Mouse (Mus musculus) NIH3T3 (cell line): Measurements from ENCODE around the gene Tbc1d10a.

Experiments used
- DNase-seq: peaks from one replicate; pipeline ENCODE4 v3.0.0-alpha.2; 2012; ENCODE audit warnings: low read depth

The Tbc1d10a gene

GRCm38 (mm10) chr11:4238167-4238566, 51.6 kb downstream of the Tbc1d10a start:
- DNase-seq: no peak

GRCm38 (mm10) chr11:4239691-4240090, 53.1 kb downstream of the Tbc1d10a start:
- no peak for DNase-seq

- DNase-seq: no peak
Observed at GRCm38 (mm10) chr11:4240151-4240550, 53.6 kb downstream of the Tbc1d10a start.

GRCm38 (mm10) chr11:4241180-4241579, 54.6 kb downstream of the Tbc1d10a start:
- no peak for DNase-seq

- peak; percentile 33 for DNase-seq
Observed at GRCm38 (mm10) chr11:4246126-4246525, 59.5 kb downstream of the Tbc1d10a start.

- DNase-seq: no peak
Observed at GRCm38 (mm10) chr11:4246623-4247022, 60.0 kb downstream of the Tbc1d10a start.

GRCm38 (mm10) chr11:4247201-4247959, 60.8 kb downstream of the Tbc1d10a start:
- no peak for DNase-seq

- DNase-seq: no peak
Observed at GRCm38 (mm10) chr11:4249151-4249550, 62.6 kb downstream of the Tbc1d10a start.

- no peak for DNase-seq
Observed at GRCm38 (mm10) chr11:4250290-4250689, 63.7 kb downstream of the Tbc1d10a start.

- DNase-seq: no peak
Observed at GRCm38 (mm10) chr11:4251376-4251775, 64.8 kb downstream of the Tbc1d10a start.

- DNase-seq: no peak
Observed at GRCm38 (mm10) chr11:4252886-4253285, 66.3 kb downstream of the Tbc1d10a start.

GRCm38 (mm10) chr11:4256846-4257607, 70.4 kb downstream of the Tbc1d10a start, which contains the start of gene Lif:
Lif (plus strand) TSS chr11:4257557.
- DNase-seq: no peak

GRCm38 (mm10) chr11:4257756-4258155, 71.2 kb downstream of the Tbc1d10a start:
- no peak for DNase-seq

- DNase-seq: peak; percentile 89
Observed at GRCm38 (mm10) chr11:4258657-4259082, 72.1 kb downstream of the Tbc1d10a start.

GRCm38 (mm10) chr11:4260463-4261187, 74.0 kb downstream of the Tbc1d10a start:
- peak; percentile 44 for DNase-seq

- DNase-seq: peak; percentile 65
Observed at GRCm38 (mm10) chr11:4261188-4261494, 74.6 kb downstream of the Tbc1d10a start.

- peak; percentile 81 for DNase-seq
Observed at GRCm38 (mm10) chr11:4261969-4262368, 75.4 kb downstream of the Tbc1d10a start.

- DNase-seq: no peak
Observed at GRCm38 (mm10) chr11:4262847-4263246, 76.3 kb downstream of the Tbc1d10a start.

GRCm38 (mm10) chr11:4263296-4263695, 76.7 kb downstream of the Tbc1d10a start:
- DNase-seq: no peak

GRCm38 (mm10) chr11:4264066-4264465, 77.5 kb downstream of the Tbc1d10a start:
- DNase-seq: peak; percentile 56
